Mouse (Mus musculus): Measurements from ENCODE around the gene Wdr45b.

DNA sequence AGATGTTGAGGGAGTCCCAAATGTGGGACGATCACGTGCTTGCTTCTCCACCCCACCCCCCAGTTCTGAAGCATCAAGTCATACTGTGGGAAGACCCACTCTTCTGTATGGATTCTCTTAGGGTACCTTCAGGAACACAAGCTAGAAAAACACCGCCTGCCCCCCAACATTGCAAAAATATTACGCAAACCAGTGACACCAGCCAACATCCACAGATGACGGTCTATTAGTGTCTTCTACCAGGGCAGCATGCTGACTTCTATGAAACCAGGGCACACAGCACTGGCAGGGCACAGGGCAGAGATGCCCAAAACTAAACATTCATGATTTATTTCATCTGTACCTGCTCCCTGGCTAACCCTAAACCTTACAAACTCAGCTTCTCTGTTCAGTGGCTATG is 27.6 kb downstream of the Wdr45b start:
- no peak for TF ChIP-seq ZNF384 (IDR thresholded peaks at IDR 0.05; ENCODE audit: low read depth, low read length)
- TF ChIP-seq UBTF (IDR thresholded peaks at IDR 0.05; ENCODE audit: low read depth, low read length), result no peak
- no peak for TF ChIP-seq MEF2A (IDR thresholded peaks at IDR 0.05; ENCODE audit: borderline replicate concordance, low read depth, low read length)
- no peak for TF ChIP-seq POLR2A (IDR thresholded peaks at IDR 0.05; ENCODE audit: low read depth, low read length)
- no peak for TF ChIP-seq EP300 (IDR thresholded peaks at IDR 0.05; ENCODE audit: low read length)

Data from CH12.LX (cell line).